Mouse (Mus musculus) effector memory CD4-positive, alpha-beta T cell, adult 7 months (primary cell): Measurements from ENCODE around the gene Atg2b. TPM values are rescaled to one million over a fixed set of nuclear protein-coding genes. Genes with fewer than 3 reads are reported as not detected.

Experiments used
- polyA plus RNA-seq: library from polyadenylated mRNA; unstranded; fragments of 100-300 nt; shearing (Covaris generic); gene quantifications from one replicate; pipeline ENCODE4 v1.2.1, GENCODE M21; 2017

Gene Atg2b
- polyA plus RNA-seq = 21.6 TPM

GRCm38 (mm10) chr12:105685001-105685691 is at the start of gene Atg2b:
Gene Atg2b (minus strand): TSS chr12:105685211.

GRCm38 (mm10) chr12:105705799-105706487 is 20.9 kb upstream of the Atg2b start, which contains the start of gene Ak7:
Gene Ak7 (plus strand): TSS chr12:105705976.

GRCm38 (mm10) chr12:105683933-105684901 is 794 bp downstream of the Atg2b start, which contains the start of gene Gskip:
Gene Gskip (plus strand): TSS chr12:105684829.

GRCm38 (mm10) chr12:105602581-105603210 is 82.3 kb downstream of the Atg2b start, which contains the start of gene Bdkrb1:
Gene Bdkrb1 (plus strand): TSS chr12:105603085.

Other genes with a start within 250 kb of the Atg2b start
- 0.09 TPM for gene D430019H16Rik, start 231.4 kb downstream of the Atg2b start, polyA plus RNA-seq
- gene Bdkrb2, start 122.0 kb downstream of the Atg2b start, polyA plus RNA-seq = 0.20 TPM
- 0.85 TPM for gene Bdkrb1, start 82.1 kb downstream of the Atg2b start, polyA plus RNA-seq
- gene Gskip, start 382 bp downstream of the Atg2b start, polyA plus RNA-seq = 21.2 TPM
- 0.12 TPM for gene Ak7, start 20.8 kb upstream of the Atg2b start, polyA plus RNA-seq
- 224 TPM for gene Papola, start 99.5 kb upstream of the Atg2b start, polyA plus RNA-seq